Mouse (Mus musculus): Measurements from ENCODE around the gene Prpf4b. TPM values are rescaled to one million over a fixed set of nuclear protein-coding genes. Genes with fewer than 3 reads are reported as not detected.
A peak's percentile ranks its signal among the peaks of the same experiment; 100 is the strongest.

The Prpf4b gene
- polyA plus RNA-seq (2015; fragmentation: Nextera tagmentation; extraction: Ambion mirVana) = 39.4 and 40.2 TPM in 2 replicates

GRCm38 (mm10) chr13:34875166-34875710 is at the start of gene Prpf4b:
TSS of gene Prpf4b (plus strand) at chr13:34875302.
- peaks cover 13% of the 10 kb centered on the region for H3K4me1 ChIP-seq (ENCODE audit: control insufficient read depth, insufficient read depth, low read length)
- H3K27me3 ChIP-seq (ENCODE audit: control insufficient read depth, insufficient read depth, low read length) = no peaks in the 10 kb centered on the region
- ATAC-seq (replicated peaks; ENCODE audit: extremely low read depth, insufficient read depth, low FRiP score) = peak; percentile 81
- H3K4me2 ChIP-seq (ENCODE audit: low read depth, low read length) = peak within 1 kb of the TSS; percentile 93
- no peaks in the 10 kb centered on the region for H3K36me3 ChIP-seq (ENCODE audit: control insufficient read depth, insufficient read depth)
- H3K9ac ChIP-seq (ENCODE audit: low read length) = peak within 1 kb of the TSS; percentile 99
- WGBS = under 1% methylated on average over 40 of the region's 40 CpGs
- no peaks in the 10 kb centered on the region for H3K9me3 ChIP-seq (replicated peaks; ENCODE audit: control insufficient read depth, low read length)
- H3K4me3 ChIP-seq (ENCODE audit: low read length) = peak within 1 kb of the TSS; percentile 96
- peak within 1 kb of the TSS; percentile 99 for H3K27ac ChIP-seq (ENCODE audit: low read length)

DNA sequence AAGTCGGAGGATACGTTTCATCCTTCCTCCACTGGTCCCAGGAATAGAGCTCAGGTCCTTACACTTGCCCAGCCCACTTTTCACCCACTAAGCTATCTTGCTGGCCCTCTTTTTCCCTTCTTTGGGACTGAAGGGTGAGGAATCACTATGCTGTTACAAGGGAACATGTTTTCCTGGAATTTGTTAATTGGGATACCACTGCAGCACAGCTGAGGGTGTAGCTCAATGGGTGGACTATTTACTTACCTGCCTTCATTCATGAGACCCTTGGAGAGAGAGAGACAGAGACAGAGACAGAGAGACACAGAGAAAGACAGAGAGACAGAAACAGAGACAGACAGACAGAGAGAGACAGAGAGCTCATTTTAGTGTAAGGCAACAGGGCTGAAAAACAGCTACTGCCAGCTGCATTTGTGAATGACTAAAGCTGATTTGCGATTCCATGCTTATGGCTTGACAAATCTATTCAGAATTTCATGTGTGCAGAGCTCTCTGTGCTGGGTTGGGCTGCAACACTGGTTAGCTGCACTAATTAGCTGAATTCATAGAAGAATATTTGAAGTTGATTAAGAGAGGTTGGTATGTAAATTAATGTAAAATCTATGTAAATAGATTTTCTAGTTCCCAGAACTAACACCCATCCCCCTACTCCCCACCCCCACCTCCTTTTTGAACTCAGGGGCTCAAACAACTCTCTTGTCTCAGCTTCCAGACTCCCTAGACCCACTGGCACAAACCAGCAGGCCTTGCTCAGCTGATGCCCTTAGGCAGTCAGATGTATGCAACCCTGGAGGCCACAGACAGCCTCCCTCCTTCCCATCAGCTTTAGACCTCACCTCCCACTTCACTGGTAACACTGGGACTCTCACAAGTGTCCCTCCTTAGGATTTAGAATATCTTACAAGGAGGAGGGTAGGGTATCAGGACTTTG is 48.1 kb upstream of the Prpf4b start:
- Histone ChIP-seq H3K4me1 (ENCODE audit: control insufficient read depth, insufficient read depth, low read length) (no peaks in the 10 kb centered on the region), H3K9me3 (replicated peaks; ENCODE audit: control insufficient read depth, low read length) (peaks cover 3% of the 10 kb centered on the region), H3K4me3 (ENCODE audit: low read length) (no peak overlapping the region), H3K4me2 (ENCODE audit: low read depth, low read length) (no peak overlapping the region), H3K9ac (ENCODE audit: low read length) (no peak overlapping the region), H3K27me3 (ENCODE audit: control insufficient read depth, insufficient read depth, low read length) (no peaks in the 10 kb centered on the region), H3K27ac (ENCODE audit: low read length) (no peak overlapping the region), H3K36me3 (ENCODE audit: control insufficient read depth, insufficient read depth) (no peaks in the 10 kb centered on the region)
- 82% methylated on average over 3 of the region's 3 CpGs for WGBS
- no peak for ATAC-seq (replicated peaks; ENCODE audit: extremely low read depth, insufficient read depth, low FRiP score)

DNA sequence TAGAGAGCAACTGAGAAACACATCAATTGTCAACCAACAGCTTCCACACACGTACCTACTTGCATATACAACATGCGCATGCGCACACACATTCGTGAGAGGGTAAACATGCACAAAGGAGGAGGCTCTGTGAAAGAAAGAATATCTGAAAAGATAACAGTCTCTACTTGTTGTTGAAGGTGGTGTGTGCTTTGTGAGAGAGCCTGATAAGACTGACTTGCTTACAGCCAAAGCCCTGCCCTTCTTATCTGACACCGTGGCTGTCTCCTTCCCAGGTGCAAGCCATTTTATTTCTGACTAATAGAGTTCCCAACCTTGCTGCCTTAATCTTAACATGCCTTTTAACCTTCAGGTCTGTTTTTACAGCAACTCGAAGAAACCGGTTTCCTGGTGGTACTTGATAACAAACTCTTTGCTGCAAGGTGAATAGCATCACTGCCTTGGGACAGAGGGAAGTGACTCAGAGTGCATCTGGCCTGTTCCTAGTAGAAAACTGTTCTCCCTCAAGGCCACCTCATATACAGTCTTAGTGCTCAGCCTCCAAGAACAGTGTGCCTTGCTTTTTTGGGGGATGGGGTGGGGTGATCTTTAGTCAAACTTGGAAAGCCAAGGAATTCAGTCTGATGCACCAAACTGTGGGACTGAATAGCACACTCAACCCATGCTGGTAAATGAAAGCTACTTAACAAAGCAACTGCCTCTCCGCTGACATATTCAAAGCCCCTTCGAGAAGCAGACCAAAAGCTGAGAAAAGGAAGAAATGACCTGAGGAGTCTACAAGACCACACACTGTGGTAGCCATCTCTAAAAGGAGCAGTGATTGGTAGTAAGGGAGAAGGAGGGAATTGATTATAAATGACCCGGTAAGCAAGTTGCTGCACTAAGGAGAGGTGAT is 46.9 kb upstream of the Prpf4b start:
- no peak overlapping the region for H3K9ac ChIP-seq (ENCODE audit: low read length)
- H3K4me2 ChIP-seq (ENCODE audit: low read depth, low read length) = no peak overlapping the region
- H3K4me1 ChIP-seq (ENCODE audit: control insufficient read depth, insufficient read depth, low read length) = no peaks in the 10 kb centered on the region
- no peaks in the 10 kb centered on the region for H3K36me3 ChIP-seq (ENCODE audit: control insufficient read depth, insufficient read depth)
- no peak for ATAC-seq (replicated peaks; ENCODE audit: extremely low read depth, insufficient read depth, low FRiP score)
- no peak overlapping the region for H3K27ac ChIP-seq (ENCODE audit: low read length)
- H3K27me3 ChIP-seq (ENCODE audit: control insufficient read depth, insufficient read depth, low read length) = no peaks in the 10 kb centered on the region
- no peak overlapping the region for H3K4me3 ChIP-seq (ENCODE audit: low read length)
- 46% methylated on average over 10 of the region's 10 CpGs for WGBS
- H3K9me3 ChIP-seq (replicated peaks; ENCODE audit: control insufficient read depth, low read length) = peaks cover 3% of the 10 kb centered on the region

- Histone ChIP-seq H3K9ac (ENCODE audit: low read length) (no peak overlapping the region), H3K27me3 (ENCODE audit: control insufficient read depth, insufficient read depth, low read length) (no peaks in the 10 kb centered on the region), H3K4me1 (ENCODE audit: control insufficient read depth, insufficient read depth, low read length) (no peaks in the 10 kb centered on the region), H3K36me3 (ENCODE audit: control insufficient read depth, insufficient read depth) (no peaks in the 10 kb centered on the region), H3K4me3 (ENCODE audit: low read length) (no peak overlapping the region), H3K9me3 (replicated peaks; ENCODE audit: control insufficient read depth, low read length) (no peaks in the 10 kb centered on the region), H3K4me2 (ENCODE audit: low read depth, low read length) (no peak overlapping the region), H3K27ac (ENCODE audit: low read length) (no peak overlapping the region)
- ATAC-seq (replicated peaks; ENCODE audit: extremely low read depth, insufficient read depth, low FRiP score) = no peak
- 82% methylated on average over 4 of the region's 4 CpGs for WGBS
These were observed 32.3 kb upstream of the Prpf4b start for GRCm38 (mm10) chr13:34842851-34843250.

DNA sequence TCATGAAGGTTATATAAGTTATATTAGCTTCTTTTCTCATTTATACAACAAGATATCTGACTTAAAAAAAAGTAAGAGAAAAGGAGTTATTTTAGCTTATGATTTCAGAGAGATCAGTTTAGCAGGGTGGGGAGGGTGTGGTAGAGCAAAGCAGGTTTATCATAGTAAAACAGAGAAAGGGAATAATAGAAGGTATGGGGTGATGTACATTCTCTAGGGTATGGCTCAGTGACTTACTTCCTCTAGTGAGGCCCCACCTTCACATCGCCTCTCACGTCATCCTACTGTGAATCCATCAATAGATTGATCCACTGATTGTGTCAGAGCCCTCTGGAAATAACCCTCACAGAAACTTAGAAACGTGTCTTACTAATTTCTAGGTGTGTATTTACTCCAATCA is 24.3 kb upstream of the Prpf4b start:
- Histone ChIP-seq H3K27ac (ENCODE audit: low read length) (no peak overlapping the region), H3K4me2 (ENCODE audit: low read depth, low read length) (no peak overlapping the region), H3K9me3 (replicated peaks; ENCODE audit: control insufficient read depth, low read length) (peaks cover 30% of the 10 kb centered on the region), H3K4me1 (ENCODE audit: control insufficient read depth, insufficient read depth, low read length) (no peaks in the 10 kb centered on the region), H3K9ac (ENCODE audit: low read length) (no peak overlapping the region), H3K4me3 (ENCODE audit: low read length) (no peak overlapping the region), H3K27me3 (ENCODE audit: control insufficient read depth, insufficient read depth, low read length) (no peaks in the 10 kb centered on the region), H3K36me3 (ENCODE audit: control insufficient read depth, insufficient read depth) (peaks cover 3% of the 10 kb centered on the region; the same call in 1 of the 2 replicates)
- ATAC-seq (replicated peaks; ENCODE audit: extremely low read depth, insufficient read depth, low FRiP score) = no peak
- WGBS = 80% methylated on average over 3 of the region's 3 CpGs

DNA sequence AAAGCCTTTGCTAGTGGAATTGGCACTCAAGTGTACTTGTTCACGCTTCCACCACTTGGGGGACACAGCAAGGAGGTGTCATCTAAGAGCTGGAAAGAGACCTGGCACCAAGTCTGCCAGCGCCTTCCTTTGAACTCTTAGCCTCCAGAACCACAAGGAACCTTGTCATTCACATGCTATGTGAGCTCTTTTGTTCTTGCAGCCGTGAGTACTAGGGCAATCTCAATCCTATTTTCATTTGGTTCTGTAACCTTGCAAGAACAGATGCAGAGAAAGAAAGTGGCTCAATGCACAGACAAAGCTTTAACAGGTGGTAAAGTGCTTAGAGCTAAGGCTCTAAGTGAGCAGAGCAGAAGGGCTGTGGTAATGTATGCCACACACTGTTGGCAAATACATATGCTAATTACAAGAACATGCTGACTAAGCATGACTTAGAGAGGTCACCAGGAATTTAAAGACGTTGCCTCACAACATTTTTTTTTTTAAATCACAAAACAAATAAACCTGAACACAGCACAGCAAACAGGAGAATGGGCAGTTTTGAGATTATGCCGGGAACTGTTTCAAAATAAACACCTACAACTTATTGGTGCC is 23.8 kb upstream of the Prpf4b start:
- 72% methylated on average over 5 of the region's 5 CpGs for WGBS
- ATAC-seq (replicated peaks; ENCODE audit: extremely low read depth, insufficient read depth, low FRiP score) = no peak
- no peak overlapping the region for H3K27ac ChIP-seq (ENCODE audit: low read length)
- no peaks in the 10 kb centered on the region for H3K27me3 ChIP-seq (ENCODE audit: control insufficient read depth, insufficient read depth, low read length)
- no peaks in the 10 kb centered on the region for H3K4me1 ChIP-seq (ENCODE audit: control insufficient read depth, insufficient read depth, low read length)
- peaks cover 31% of the 10 kb centered on the region for H3K9me3 ChIP-seq (replicated peaks; ENCODE audit: control insufficient read depth, low read length)
- no peak overlapping the region for H3K4me3 ChIP-seq (ENCODE audit: low read length)
- no peak overlapping the region for H3K4me2 ChIP-seq (ENCODE audit: low read depth, low read length)
- no peak overlapping the region for H3K9ac ChIP-seq (ENCODE audit: low read length)
- H3K36me3 ChIP-seq (ENCODE audit: control insufficient read depth, insufficient read depth) = peaks cover 3% of the 10 kb centered on the region; the same call in 1 of the 2 replicates

DNA sequence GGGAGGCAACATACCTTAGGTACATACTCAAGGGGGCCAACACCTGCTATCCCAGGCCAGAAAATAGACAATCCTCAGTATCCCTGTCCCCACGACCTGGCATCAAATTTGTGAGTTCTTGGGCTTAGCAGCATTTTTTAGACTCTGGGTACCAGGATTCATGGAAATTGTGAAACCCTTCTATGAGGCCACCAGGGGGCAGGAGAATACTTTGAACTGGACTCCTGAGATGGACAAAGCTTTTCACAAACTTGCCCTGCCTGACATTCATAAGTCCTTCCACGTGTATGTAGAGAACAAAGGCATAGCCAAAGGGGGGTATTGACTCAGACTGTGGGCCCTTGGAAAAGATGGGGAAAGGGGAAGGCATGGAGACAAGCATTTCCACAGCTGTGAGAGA is 17.6 kb upstream of the Prpf4b start:
- WGBS = 28% methylated on average over 2 of the region's 2 CpGs
- no peak for ATAC-seq (replicated peaks; ENCODE audit: extremely low read depth, insufficient read depth, low FRiP score)
- H3K4me1 ChIP-seq (ENCODE audit: control insufficient read depth, insufficient read depth, low read length) = no peaks in the 10 kb centered on the region
- no peak overlapping the region for H3K4me3 ChIP-seq (ENCODE audit: low read length)
- peaks cover 3% of the 10 kb centered on the region; the same call in 1 of the 2 replicates for H3K36me3 ChIP-seq (ENCODE audit: control insufficient read depth, insufficient read depth)
- no peaks in the 10 kb centered on the region for H3K27me3 ChIP-seq (ENCODE audit: control insufficient read depth, insufficient read depth, low read length)
- no peak overlapping the region for H3K9ac ChIP-seq (ENCODE audit: low read length)
- no peak overlapping the region for H3K4me2 ChIP-seq (ENCODE audit: low read depth, low read length)
- no peak overlapping the region for H3K27ac ChIP-seq (ENCODE audit: low read length)
- H3K9me3 ChIP-seq (replicated peaks; ENCODE audit: control insufficient read depth, low read length) = peaks cover 31% of the 10 kb centered on the region

DNA sequence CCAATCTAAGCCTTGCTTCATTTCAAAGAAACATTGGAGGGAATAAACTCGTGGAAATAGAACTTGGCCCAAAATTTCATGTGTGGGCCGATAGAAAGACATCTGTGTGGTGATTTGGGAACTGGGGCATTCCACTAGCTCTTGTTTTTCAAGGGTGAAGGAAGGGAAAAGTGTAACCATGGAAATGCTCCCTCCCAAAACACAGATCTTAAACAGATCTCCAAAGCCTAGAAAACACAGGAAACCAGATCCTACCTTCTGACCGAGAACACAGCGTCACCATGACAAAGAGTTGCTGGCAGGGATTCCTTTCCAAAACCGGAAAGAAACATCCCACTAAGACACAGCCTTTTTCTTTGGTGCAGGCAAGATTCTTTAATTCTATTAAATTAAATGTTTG is 15.7 kb upstream of the Prpf4b start:
- no peak for ATAC-seq (replicated peaks; ENCODE audit: extremely low read depth, insufficient read depth, low FRiP score)
- no peak overlapping the region for H3K9ac ChIP-seq (ENCODE audit: low read length)
- H3K4me1 ChIP-seq (ENCODE audit: control insufficient read depth, insufficient read depth, low read length) = no peaks in the 10 kb centered on the region
- no peaks in the 10 kb centered on the region; the same call in 1 of the 2 replicates for H3K36me3 ChIP-seq (ENCODE audit: control insufficient read depth, insufficient read depth)
- no peaks in the 10 kb centered on the region for H3K27me3 ChIP-seq (ENCODE audit: control insufficient read depth, insufficient read depth, low read length)
- WGBS = 61% methylated on average over 5 of the region's 5 CpGs
- H3K27ac ChIP-seq (ENCODE audit: low read length) = no peak overlapping the region
- H3K9me3 ChIP-seq (replicated peaks; ENCODE audit: control insufficient read depth, low read length) = peaks cover 15% of the 10 kb centered on the region
- no peak overlapping the region for H3K4me2 ChIP-seq (ENCODE audit: low read depth, low read length)
- H3K4me3 ChIP-seq (ENCODE audit: low read length) = no peak overlapping the region

Measured in heart, embryonic 16.5 days (tissue).